Mouse (Mus musculus): ENCODE measurements around the gene Zscan2.

The Zscan2 gene

GRCm38 (mm10) chr7:80888595-80888994 lies 27.9 kb downstream of the Zscan2 start:
- DNase-seq, result no peak

- DNase-seq, result no peak
Measured at GRCm38 (mm10) chr7:80889021-80889511, 28.3 kb downstream of the Zscan2 start.

GRCm38 (mm10) chr7:80889841-80890241 lies 29.1 kb downstream of the Zscan2 start:
- no peak for DNase-seq

GRCm38 (mm10) chr7:80893086-80893752 lies 32.5 kb downstream of the Zscan2 start:
- DNase-seq, result peak; percentile 73

- peak; percentile 57 for DNase-seq
Measured at GRCm38 (mm10) chr7:80893753-80894129, 33.0 kb downstream of the Zscan2 start.

GRCm38 (mm10) chr7:80894196-80894595 lies 33.5 kb downstream of the Zscan2 start:
- DNase-seq, result peak; percentile 69

GRCm38 (mm10) chr7:80894815-80895519 lies 34.2 kb downstream of the Zscan2 start:
- DNase-seq, result no peak

- no peak for DNase-seq
Measured at GRCm38 (mm10) chr7:80897134-80897533, 36.4 kb downstream of the Zscan2 start.

GRCm38 (mm10) chr7:80897721-80898120 lies 37.0 kb downstream of the Zscan2 start:
- no peak for DNase-seq

GRCm38 (mm10) chr7:80900944-80901501 lies 40.3 kb downstream of the Zscan2 start, which contains the start of gene Wdr73:
Gene Wdr73 (minus strand): TSS chr7:80901269.
- DNase-seq, result peak; percentile 85

GRCm38 (mm10) chr7:80901541-80902274 lies 41.0 kb downstream of the Zscan2 start:
- DNase-seq, result peak; percentile 31

- peak; percentile 18 for DNase-seq
Measured at GRCm38 (mm10) chr7:80903625-80904422, 43.1 kb downstream of the Zscan2 start.

- peak; percentile 64 for DNase-seq
Measured at GRCm38 (mm10) chr7:80904921-80905515, 44.3 kb downstream of the Zscan2 start, which contains the start of gene Nmb. Gene Nmb (minus strand): TSS chr7:80905076.

GRCm38 (mm10) chr7:80911053-80911452 lies 50.3 kb downstream of the Zscan2 start:
- no peak for DNase-seq

GRCm38 (mm10) chr7:80912496-80912895 lies 51.8 kb downstream of the Zscan2 start:
- DNase-seq, result no peak

- DNase-seq, result no peak
Measured at GRCm38 (mm10) chr7:80917916-80918465, 57.3 kb downstream of the Zscan2 start.

- DNase-seq, result no peak
Measured at GRCm38 (mm10) chr7:80918982-80919646, 58.4 kb downstream of the Zscan2 start.

- no peak for DNase-seq
Measured at GRCm38 (mm10) chr7:80919647-80920008, 58.9 kb downstream of the Zscan2 start.

GRCm38 (mm10) chr7:80923165-80923564 lies 62.4 kb downstream of the Zscan2 start:
- DNase-seq, result no peak

Data from cerebellum, adult 11-12 months (tissue).